Mouse (Mus musculus) bone marrow, adult 2 months (tissue): ENCODE measurements around the gene Pyroxd1. TPM values are rescaled to one million over a fixed set of nuclear protein-coding genes. Genes with fewer than 3 reads are reported as not detected.

Experiments
- H3K27ac ChIP-seq: fragments of 200-500 bp; 2 replicates; pipeline ENCODE4 v1.5.1; 2012; ENCODE audit warnings: low read depth, mild to moderate bottlenecking, control low read depth, inconsistent platforms, low read length; ENCODE audit not compliant: control insufficient read depth, poor library complexity, insufficient read depth
- H3K4me1 ChIP-seq: fragments of 200-500 bp; 2 replicates; pipeline ENCODE4 v1.6.1; 2011; ENCODE audit warnings: low read length; ENCODE audit not compliant: control insufficient read depth, insufficient read depth
- H3K4me3 ChIP-seq: fragments of 200-500 bp; replicated peaks from 2 replicates; pipeline ENCODE3; 2011; ENCODE audit warnings: mild to moderate bottlenecking, low read depth, low read length, control low read depth; ENCODE audit not compliant: control insufficient read depth
- CTCF ChIP-seq: fragments of 200-500 bp; IDR thresholded peaks from 2 replicates; pipeline ENCODE4 v1.5.1; 2011; ENCODE audit warnings: low read length, control low read depth; ENCODE audit not compliant: control insufficient read depth, insufficient read depth
- POLR2A ChIP-seq: fragments of 200-500 bp; IDR thresholded peaks from 2 replicates; pipeline ENCODE4 v1.6.1; 2011; ENCODE audit warnings: low read depth, mild to moderate bottlenecking, control low read depth, low read length, borderline replicate concordance; ENCODE audit not compliant: control insufficient read depth
- WGBS: fragments of 180-500 bp; shearing (Covaris S2); methylation state at CpG from one replicate; pipeline ENCODE4 v1.1.7; 2018; 5-methylcytosine and 5-hydroxymethylcytosine counted together
- polyA plus RNA-seq: library from polyadenylated mRNA; stranded (reverse); fragments of >200 nt; gene quantifications from 2 replicates; pipeline ENCODE4 v1.2.4, GENCODE M21; 2011; ENCODE audit warnings: low replicate concordance; ENCODE audit not compliant: missing spikeins, insufficient read depth, insufficient read length

Pyroxd1 gene
- polyA plus RNA-seq, 1 experiment, result 5.2 TPM

DNA sequence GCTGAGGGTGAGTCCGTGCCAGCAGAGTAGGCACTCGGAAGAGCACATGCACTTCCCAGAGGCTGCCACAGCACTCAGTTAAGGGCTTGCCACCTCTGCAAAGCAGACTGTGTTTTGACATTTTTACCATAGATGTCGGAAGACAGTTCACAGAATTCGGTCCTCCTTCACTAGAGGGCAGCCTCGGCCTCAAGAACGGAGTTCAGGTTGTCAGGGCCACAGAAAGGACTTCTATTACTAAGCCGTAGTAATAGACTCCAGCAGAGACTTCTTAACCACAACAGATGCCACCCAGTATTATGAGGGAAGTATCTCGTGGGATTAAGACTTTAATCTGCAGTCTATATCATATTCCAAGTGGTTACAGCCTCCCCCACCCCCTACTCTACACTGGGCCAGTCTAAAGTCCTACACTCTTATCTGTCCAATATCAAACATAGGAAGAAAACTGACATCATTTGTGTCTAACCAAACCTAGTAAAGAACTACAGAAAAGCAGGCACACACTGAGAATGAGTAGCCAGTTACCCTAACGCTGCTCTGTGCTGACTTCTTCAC lies 17.6 kb downstream of the Pyroxd1 start:
- WGBS, result 69% methylated on average over 9 of the region's 9 CpGs
- no peak for TF ChIP-seq POLR2A
- TF ChIP-seq CTCF, result no peak
- Histone ChIP-seq H3K4me3 (no peak overlapping the region), H3K27ac (no peak overlapping the region), H3K4me1 (no peaks in the 10 kb centered on the region; the same call in 1 of the 2 replicates)

DNA sequence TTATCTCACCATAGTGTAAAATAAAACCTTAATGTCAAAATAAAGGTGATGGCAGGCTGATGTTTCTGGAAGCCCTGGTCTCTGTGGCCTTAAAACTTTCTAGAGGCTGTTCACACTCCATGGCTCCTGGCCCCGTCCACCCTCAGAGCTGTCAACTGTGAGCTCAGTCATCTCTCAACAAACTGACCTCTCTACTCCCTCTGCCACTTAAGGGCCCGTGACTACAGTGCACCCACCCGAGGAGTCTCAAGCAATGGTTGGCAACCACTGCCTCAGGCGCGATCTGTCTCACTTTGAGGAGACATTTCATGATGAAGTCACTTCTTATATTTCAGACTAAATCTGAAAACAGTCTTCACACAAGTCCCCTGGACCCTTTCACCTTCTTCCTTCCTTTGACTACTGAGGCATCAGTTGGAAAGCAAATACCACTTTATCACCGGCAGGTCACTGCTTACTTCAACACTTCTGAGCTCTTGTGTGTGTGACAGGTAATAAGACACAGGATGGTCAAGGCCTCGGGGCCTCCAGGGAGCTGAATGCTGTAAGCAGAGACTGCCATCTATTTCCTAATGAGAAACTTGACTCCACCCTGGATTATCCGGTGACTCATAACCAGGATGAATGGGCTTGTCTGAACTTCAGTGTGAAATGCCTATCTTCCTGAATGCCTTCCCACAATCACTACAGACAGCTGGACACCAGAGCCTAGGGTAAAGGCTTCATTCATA lies 20.5 kb downstream of the Pyroxd1 start:
- Histone ChIP-seq H3K27ac (no peak overlapping the region), H3K4me1 (no peaks in the 10 kb centered on the region), H3K4me3 (no peak overlapping the region)
- TF ChIP-seq CTCF, result no peak
- TF ChIP-seq POLR2A, result no peak
- WGBS, result 89% methylated on average over 8 of the region's 8 CpGs

DNA sequence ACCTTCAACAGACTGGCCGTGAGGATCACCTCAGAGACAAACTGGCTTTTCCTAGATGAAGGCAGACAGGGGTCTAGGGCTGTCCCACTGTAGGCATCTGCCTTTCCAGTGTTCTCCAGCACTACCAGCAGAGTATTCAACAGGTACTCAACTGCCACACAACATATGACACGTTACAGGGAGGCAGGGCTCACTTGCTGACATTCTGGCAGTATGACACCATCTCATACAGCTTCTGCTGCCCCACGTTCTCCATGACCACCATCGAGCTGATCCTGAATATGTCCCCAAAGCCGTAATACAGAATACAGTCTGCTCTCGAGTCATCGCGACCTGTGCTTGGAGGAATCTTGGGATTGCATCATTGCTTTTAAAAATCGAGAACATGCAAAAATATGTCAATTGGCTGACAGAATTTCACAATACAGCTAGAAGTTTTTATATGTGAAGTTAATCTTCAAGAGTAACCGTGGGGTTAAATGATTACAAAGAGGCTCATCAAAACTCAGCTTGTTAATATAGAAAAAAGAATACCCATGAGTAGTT lies 21.1 kb downstream of the Pyroxd1 start:
- TF ChIP-seq CTCF (no peak), POLR2A (no peak)
- H3K27ac ChIP-seq, result no peak overlapping the region
- H3K4me3 ChIP-seq, result no peak overlapping the region
- WGBS, result 86% methylated on average over 10 of the region's 10 CpGs
- H3K4me1 ChIP-seq, result no peaks in the 10 kb centered on the region; the same call in 1 of the 2 replicates

DNA sequence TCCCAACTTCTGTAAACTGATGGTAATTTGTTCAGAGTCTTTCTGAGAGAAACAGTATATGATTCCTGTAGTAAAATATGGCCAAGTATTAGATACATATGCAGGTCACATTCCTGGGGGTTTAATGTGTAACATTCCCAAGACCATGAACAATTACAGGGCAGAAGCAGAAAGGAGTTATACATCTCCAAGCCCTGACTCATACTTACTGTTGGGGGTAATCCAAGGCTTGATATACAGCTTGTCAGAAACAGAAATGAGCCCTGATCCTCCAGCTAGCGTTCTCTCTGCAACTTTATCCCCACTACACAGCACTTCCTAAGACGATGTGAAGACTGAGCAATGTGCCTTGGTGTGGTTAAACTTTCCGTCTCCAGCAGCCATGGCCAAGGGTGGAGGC lies 22.1 kb downstream of the Pyroxd1 start:
- Histone ChIP-seq H3K4me3 (no peak overlapping the region), H3K27ac (no peak overlapping the region), H3K4me1 (no peaks in the 10 kb centered on the region; the same call in 1 of the 2 replicates)
- no peak for TF ChIP-seq CTCF
- TF ChIP-seq POLR2A, result no peak
- WGBS, result 97% methylated on average over 3 of the region's 3 CpGs

DNA sequence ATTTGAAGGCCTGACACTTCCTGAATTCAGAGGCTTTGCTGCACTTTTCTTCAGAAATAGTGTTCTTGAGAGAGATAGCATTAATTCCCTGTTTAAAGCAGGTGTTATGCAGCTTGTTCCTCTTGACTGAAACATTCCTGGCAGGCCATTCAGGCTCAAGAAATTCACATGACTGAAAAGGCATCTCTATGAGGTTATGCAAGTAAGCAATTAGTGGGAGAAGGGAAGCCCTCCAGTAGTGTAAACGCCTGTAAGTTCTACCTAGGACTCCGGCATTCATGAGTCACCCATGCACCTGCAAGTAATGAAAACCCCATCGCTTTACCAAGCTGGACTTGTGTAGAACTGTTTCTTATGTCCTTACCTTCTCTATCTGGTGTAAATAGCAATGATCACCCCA lies 24.1 kb downstream of the Pyroxd1 start:
- H3K4me1 ChIP-seq, result no peaks in the 10 kb centered on the region; the same call in 1 of the 2 replicates
- no peak overlapping the region for H3K4me3 ChIP-seq
- TF ChIP-seq POLR2A, result no peak
- no peak for TF ChIP-seq CTCF
- WGBS, result 91% methylated on average over 3 of the region's 3 CpGs
- no peak overlapping the region for H3K27ac ChIP-seq

DNA sequence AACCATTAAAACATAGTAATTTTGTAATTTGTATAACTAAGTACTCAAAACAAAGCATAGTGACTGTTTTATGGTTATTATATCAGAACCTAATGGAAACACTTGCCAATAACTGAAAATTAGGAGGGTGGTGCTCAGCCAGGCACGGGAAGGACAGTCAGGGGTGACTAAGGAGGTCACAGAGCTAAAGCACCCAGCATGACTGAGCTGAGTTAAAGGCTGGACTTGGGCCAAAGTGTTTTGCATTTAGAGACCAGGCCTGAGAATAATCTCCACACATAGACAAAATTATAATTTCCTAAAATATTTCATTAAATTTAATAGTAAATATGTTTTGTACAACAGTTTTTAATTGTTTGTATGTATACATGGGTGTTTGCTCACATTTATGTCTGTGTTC lies 31.6 kb downstream of the Pyroxd1 start:
- TF ChIP-seq CTCF (no peak), POLR2A (no peak)
- WGBS, result 73% methylated on average over 1 of the region's 1 CpGs
- H3K4me3 ChIP-seq, result no peak overlapping the region

DNA sequence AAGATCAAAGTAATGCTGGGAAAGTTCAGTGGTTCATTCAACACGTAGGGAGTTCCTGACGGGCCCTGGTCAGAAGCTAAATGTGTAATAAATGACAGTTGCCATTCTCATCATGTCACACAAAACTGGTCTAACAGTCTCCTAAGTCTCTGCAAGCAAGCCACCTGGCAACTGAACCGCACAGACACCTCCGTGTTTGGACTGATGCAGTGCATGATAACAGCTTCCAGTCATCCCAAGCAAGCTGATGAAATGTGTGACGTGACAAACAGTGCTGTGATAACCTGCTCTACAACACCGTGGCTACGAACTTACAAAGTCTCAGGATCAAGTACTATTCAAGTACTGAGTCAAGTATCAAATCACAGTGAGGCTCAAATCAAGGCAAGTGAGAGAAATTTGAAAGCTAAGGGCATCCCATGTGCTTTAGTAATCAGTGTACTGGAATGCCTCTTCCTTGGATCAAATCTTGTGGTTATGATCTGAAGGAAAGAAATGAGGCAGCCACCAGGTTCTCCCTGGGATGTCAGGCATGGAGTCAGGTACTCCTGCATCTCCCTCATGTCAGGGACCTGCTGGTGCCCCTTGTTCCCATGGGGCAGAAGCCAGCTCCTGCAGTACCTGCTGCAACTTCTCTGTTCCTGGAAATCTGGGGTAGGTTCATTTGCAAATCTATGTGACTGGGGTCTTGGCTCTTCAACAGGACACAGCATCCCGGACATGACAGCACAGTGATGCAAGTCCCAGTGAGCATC lies 33.3 kb downstream of the Pyroxd1 start:
- Histone ChIP-seq H3K27ac (no peak overlapping the region), H3K4me1 (no peaks in the 10 kb centered on the region), H3K4me3 (no peak overlapping the region)
- TF ChIP-seq CTCF (no peak), POLR2A (no peak)
- 83% methylated on average over 8 of the region's 8 CpGs for WGBS

More for the DNA sequence above, 31.6 kb downstream of the Pyroxd1 start:
- no peak overlapping the region for H3K27ac ChIP-seq
- no peaks in the 10 kb centered on the region for H3K4me1 ChIP-seq

DNA sequence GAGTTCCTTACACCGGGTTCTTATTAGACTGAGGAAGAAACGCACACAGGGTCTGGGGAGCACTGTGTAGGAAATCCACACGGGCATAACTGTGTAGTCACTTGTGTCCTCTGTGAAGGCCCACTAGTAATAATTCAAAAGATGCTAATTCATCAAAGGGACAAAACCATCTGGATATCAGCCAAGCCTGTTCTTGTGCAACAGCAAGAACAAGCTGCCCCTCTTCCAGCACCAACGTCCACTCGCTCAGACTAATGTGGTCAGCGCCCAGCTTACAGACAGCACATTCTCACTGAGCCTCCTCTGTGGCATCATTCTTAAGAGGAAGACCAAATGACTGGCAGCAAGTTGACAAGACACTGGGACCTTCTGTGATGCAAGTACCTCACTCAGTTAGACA lies 34.5 kb downstream of the Pyroxd1 start:
- WGBS, result 78% methylated on average over 6 of the region's 6 CpGs
- Histone ChIP-seq H3K27ac (no peak overlapping the region), H3K4me3 (no peak overlapping the region), H3K4me1 (no peaks in the 10 kb centered on the region)
- TF ChIP-seq CTCF (no peak), POLR2A (no peak)
